8 mouse cellular contexts compared by ENCODE assay signal in genomic region chr5:142926204-142926939, GRCm38 (mm10). TPM values are rescaled to one million over a fixed set of nuclear protein-coding genes. Genes with fewer than 3 reads are reported as not detected.
DNase-seq lines count a peak whose midpoint lies in the region; ATAC-seq and TF ChIP-seq lines count a peak whose summit lies in the region.

No protein-coding gene starts in this region.

- TF ChIP-seq CTCF in embryonic fibroblast, embryonic 13.5 days (IDR thresholded peaks at IDR 0.05; ENCODE audit: borderline replicate concordance, insufficient read depth, low read length), result no peak
- no peak for TF ChIP-seq CTCF in liver, embryonic 14.5 days (IDR thresholded peaks at IDR 0.05; ENCODE audit: low read depth)

- peak; percentile 20 for ATAC-seq in CD4-positive, CD25-positive, alpha-beta regulatory T cell, adult 4 months
- ATAC-seq in hindbrain, embryonic 15.5 days (ENCODE audit: low FRiP score, low read depth), result peak; percentile 75; the same call in 1 of the 2 replicates
- ATAC-seq in liver, embryonic 14.5 days (ENCODE audit: insufficient read depth), result peak; percentile 34; the same call in 1 of the 2 replicates

- H3K36me3 ChIP-seq in hindbrain, embryonic 15.5 days, result no peaks in the 10 kb centered on the region
- no peaks in the 10 kb centered on the region for H3K36me3 ChIP-seq in liver, embryonic 14.5 days (replicated peaks; ENCODE audit: control insufficient read depth, insufficient read depth, low read depth)

- peaks cover 3% of the 10 kb centered on the region; the same call in 1 of the 2 replicates for H3K27me3 ChIP-seq in hindbrain, embryonic 15.5 days
- H3K27me3 ChIP-seq in liver, embryonic 14.5 days (ENCODE audit: control insufficient read depth, insufficient read depth, low read length), result no peaks in the 10 kb centered on the region

- no peak for TF ChIP-seq POLR2A in embryonic fibroblast, embryonic 13.5 days (IDR thresholded peaks at IDR 0.05; ENCODE audit: low read depth, low read length)

- no peak overlapping the region for H3K9ac ChIP-seq in hindbrain, embryonic 15.5 days
- H3K9ac ChIP-seq in liver, embryonic 14.5 days (replicated peaks), result peak overlapping the region; percentile 35

- DNase-seq in adrenal gland, adult 2 months, result peak; percentile 71
- no peak for DNase-seq in adrenal gland, postnatal 25 days
- DNase-seq in liver, embryonic 14.5 days (ENCODE audit: low read depth in 3 of 3, low spot score in 3 of 3), result no peak
- peak; percentile 49 to 62 for DNase-seq in spleen, postnatal 36 days (ENCODE audit: low spot score in 2 of 2)
- DNase-seq in cerebellum, adult 18-20 months, result no peak

- H3K4me3 ChIP-seq in embryonic fibroblast, embryonic 13.5 days (ENCODE audit: insufficient read depth, low read length), result no peak overlapping the region
- H3K4me3 ChIP-seq in hindbrain, embryonic 15.5 days, result no peak overlapping the region
- no peak overlapping the region for H3K4me3 ChIP-seq in liver, embryonic 14.5 days (ENCODE audit: insufficient read depth in 1 of 2, low read depth in 2 of 2, low read length in 2 of 2)

- peak overlapping the region; percentile 85 for H3K27ac ChIP-seq in embryonic fibroblast, embryonic 13.5 days (ENCODE audit: insufficient read depth, low read length)
- H3K27ac ChIP-seq in hindbrain, embryonic 15.5 days (replicated peaks), result peak overlapping the region; percentile 22; the same call in 1 of the 2 replicates
- H3K27ac ChIP-seq in liver, embryonic 14.5 days, result peak overlapping the region; percentile 61

- no peak for TF ChIP-seq EP300 in liver, embryonic 14.5 days (IDR thresholded peaks at IDR 0.05; ENCODE audit: low read depth)

- H3K4me2 ChIP-seq in hindbrain, embryonic 15.5 days, result no peak overlapping the region
- peak overlapping the region; percentile 1; the same call in 1 of the 2 replicates for H3K4me2 ChIP-seq in liver, embryonic 14.5 days (ENCODE audit: low read depth)

- H3K9me3 ChIP-seq in hindbrain, embryonic 15.5 days, result no peaks in the 10 kb centered on the region
- no peaks in the 10 kb centered on the region for H3K9me3 ChIP-seq in liver, embryonic 14.5 days (ENCODE audit: control insufficient read depth, low read length)

- WGBS in hindbrain, embryonic 15.5 days, result 22% methylated on average over 11 of the region's 13 CpGs
- 15% methylated on average over 13 of the region's 13 CpGs for WGBS in liver, embryonic 14.5 days (ENCODE audit: insufficient replicate concordance)

- peaks cover 15% of the 10 kb centered on the region for H3K4me1 ChIP-seq in embryonic fibroblast, embryonic 13.5 days (ENCODE audit: control insufficient read depth, insufficient read depth, low read length)
- peaks cover 10% of the 10 kb centered on the region for H3K4me1 ChIP-seq in hindbrain, embryonic 15.5 days (replicated peaks)
- H3K4me1 ChIP-seq in liver, embryonic 14.5 days (replicated peaks; ENCODE audit: control insufficient read depth in 2 of 2, insufficient read depth in 2 of 2, low read length in 1 of 2), result peaks cover 33 to 57% of the 10 kb centered on the region in 2 experiments

RNA-seq across cellular contexts. Expression of gene Actb, which starts 19.8 kb away (rescaled TPM):
- total RNA-seq in adrenal gland, adult 2 months (2021), result 1,000 to 10,000 TPM; 3,681 to 3,786 TPM
- 3,805 and 4,221 TPM in 2 replicates for polyA plus RNA-seq in adrenal gland, adult 2 months (2012; rRNA removed)
- total RNA-seq in adrenal gland, postnatal 25 days (2021), result 2,846 and 3,181 TPM in 2 replicates
- polyA plus RNA-seq in CD4-positive, CD25-positive, alpha-beta regulatory T cell, adult 4 months (2017; shearing (Covaris generic)), result over 10,000 TPM; 21,144 to 46,167 TPM
- polyA plus RNA-seq in embryonic fibroblast, embryonic 13.5 days (2011; ENCODE audit: insufficient read length, low read depth, missing spikeins), result 7,994 and 9,776 TPM in 2 replicates
- 13,458 and 13,965 TPM in 2 replicates for polyA plus RNA-seq in hindbrain, embryonic 15.5 days (2015; fragmentation: Nextera tagmentation; extraction: Ambion mirVana)
- 776 and 920 TPM in 2 replicates for polyA plus RNA-seq in liver, embryonic 14.5 days (2012; rRNA removed)
- polyA plus RNA-seq in liver, embryonic 14.5 days (2014; fragmentation: Nextera tagmentation; extraction: Ambion mirVana), result 7,259 and 7,802 TPM in 2 replicates

RNA-seq across cellular contexts. Expression of gene Fbxl18, which starts 31.2 kb away (rescaled TPM):
- 10 to 100 TPM in 1 of 2 experiments, 1 to 10 TPM in 1; 9.6 to 11.4 TPM for total RNA-seq in adrenal gland, adult 2 months (2021)
- polyA plus RNA-seq in adrenal gland, adult 2 months (2012; rRNA removed), result 42.3 and 44.3 TPM in 2 replicates
- 14.5 and 19.8 TPM in 2 replicates for total RNA-seq in adrenal gland, postnatal 25 days (2021)
- 1 to 10 TPM; 3.9 to 8.6 TPM for polyA plus RNA-seq in CD4-positive, CD25-positive, alpha-beta regulatory T cell, adult 4 months (2017; shearing (Covaris generic))
- 8.7 and 8.8 TPM in 2 replicates for polyA plus RNA-seq in embryonic fibroblast, embryonic 13.5 days (2011; ENCODE audit: insufficient read length, low read depth, missing spikeins)
- polyA plus RNA-seq in hindbrain, embryonic 15.5 days (2015; fragmentation: Nextera tagmentation; extraction: Ambion mirVana), result 30.3 and 33.3 TPM in 2 replicates
- 1.9 and 2.2 TPM in 2 replicates for polyA plus RNA-seq in liver, embryonic 14.5 days (2012; rRNA removed)
- polyA plus RNA-seq in liver, embryonic 14.5 days (2014; fragmentation: Nextera tagmentation; extraction: Ambion mirVana), result 1.6 and 2.0 TPM in 2 replicates

RNA-seq across cellular contexts. Expression of gene Fscn1, which starts 33.8 kb away (rescaled TPM):
- 10 to 100 TPM; 24.6 to 42.9 TPM for total RNA-seq in adrenal gland, adult 2 months (2021)
- polyA plus RNA-seq in adrenal gland, adult 2 months (2012; rRNA removed), result 129 and 134 TPM in 2 replicates
- total RNA-seq in adrenal gland, postnatal 25 days (2021), result 36.1 and 51.3 TPM in 2 replicates
- under 1 TPM; 0.36 to 0.58 TPM for polyA plus RNA-seq in CD4-positive, CD25-positive, alpha-beta regulatory T cell, adult 4 months (2017; shearing (Covaris generic))
- polyA plus RNA-seq in embryonic fibroblast, embryonic 13.5 days (2011; ENCODE audit: insufficient read length, low read depth, missing spikeins), result 323 and 406 TPM in 2 replicates
- 488 and 506 TPM in 2 replicates for polyA plus RNA-seq in hindbrain, embryonic 15.5 days (2015; fragmentation: Nextera tagmentation; extraction: Ambion mirVana)
- polyA plus RNA-seq in liver, embryonic 14.5 days (2012; rRNA removed), result 21.1 and 25.3 TPM in 2 replicates
- polyA plus RNA-seq in liver, embryonic 14.5 days (2014; fragmentation: Nextera tagmentation; extraction: Ambion mirVana), result 19.3 and 21.4 TPM in 2 replicates

Comparison
In these comparisons a context has a peak if more than half of its experiments do, and no peak if none do; other contexts are left out.
1. DNase-seq: peak in adrenal gland, adult 2 months (single experiment) and spleen, postnatal 36 days (2 of 2); none in adrenal gland, postnatal 25 days (single experiment), liver, embryonic 14.5 days (0 of 3) and cerebellum, adult 18-20 months (0 of 2).
2. ATAC-seq: peak in every context shown above with its lines; median percentile 75 in hindbrain, embryonic 15.5 days; 34 in liver, embryonic 14.5 days; 20 in CD4-positive, CD25-positive, alpha-beta regulatory T cell, adult 4 months.
3. H3K27ac ChIP-seq: peak in every context shown above with its lines; median percentile 85 in embryonic fibroblast, embryonic 13.5 days; 61 in liver, embryonic 14.5 days; 22 in hindbrain, embryonic 15.5 days.
4. RNA of gene Fscn1, which starts 33.8 kb away (polyA plus RNA-seq): 488 to 506 TPM in hindbrain, embryonic 15.5 days, 323 to 406 TPM in embryonic fibroblast, embryonic 13.5 days, 129 to 134 TPM in adrenal gland, adult 2 months and 19.3 to 25.3 TPM in liver, embryonic 14.5 days; 0.36 to 0.58 TPM in CD4-positive, CD25-positive, alpha-beta regulatory T cell, adult 4 months; every median in the first group is over 10 times any median in the second.